Mouse (Mus musculus): Measurements from ENCODE around the gene Ssr3.

GRCm38 (mm10) chr3:65355479-65355878 lies 36.9 kb downstream of the Ssr3 start:
- TF ChIP-seq CTCF (IDR thresholded peaks at IDR 0.05; ENCODE audit: extremely low read depth, insufficient read length, insufficient replicate concordance, low read depth, low read length) (no peak), POLR2A (IDR thresholded peaks at IDR 0.05; ENCODE audit: low read depth, low read length) (no peak)

Data from small intestine, adult 2 months (tissue).